Mouse (Mus musculus) midbrain, embryonic 12.5 days (tissue): Measurements from ENCODE around the gene Impg2. TPM values are rescaled to one million over a fixed set of nuclear protein-coding genes. Genes with fewer than 3 reads are reported as not detected.

ENCODE experiments used
- ATAC-seq: fragments of 200-750 bp; cut with Nextera tagmentation; 2 replicates; pipeline ENCODE4 v1.8.0; 2017; ENCODE audit warnings: low read depth, moderate TSS enrichment, moderate library complexity; ENCODE audit not compliant: low FRiP score
- H3K27ac ChIP-seq: fragments of 300-500 bp; sonication (generic); replicated peaks from 2 replicates; pipeline ENCODE4 v1.5.1; 2016; ENCODE audit warnings: mild to moderate bottlenecking
- H3K27me3 ChIP-seq: fragments of 300-500 bp; sonication (generic); 2 replicates; pipeline ENCODE4 v1.6.1; 2016; ENCODE audit warnings: mild to moderate bottlenecking
- H3K36me3 ChIP-seq: fragments of 300-500 bp; sonication (generic); 2 replicates; pipeline ENCODE4 v1.6.1; 2016
- H3K4me1 ChIP-seq: fragments of 300-500 bp; sonication (generic); 2 replicates; pipeline ENCODE4 v1.6.1; 2016
- H3K4me2 ChIP-seq: fragments of 300-500 bp; sonication (generic); replicated peaks from 2 replicates; pipeline ENCODE4 v1.6.1; 2016; ENCODE audit warnings: mild to moderate bottlenecking, moderate library complexity
- H3K4me3 ChIP-seq: fragments of 300-500 bp; sonication (generic); 2 replicates; pipeline ENCODE4 v1.5.1; 2016; ENCODE audit warnings: mild to moderate bottlenecking
- H3K9ac ChIP-seq: fragments of 300-500 bp; sonication (generic); replicated peaks from 2 replicates; pipeline ENCODE4 v1.6.1; 2016; ENCODE audit warnings: mild to moderate bottlenecking, moderate library complexity
- H3K9me3 ChIP-seq: fragments of 300-500 bp; sonication (generic); 2 replicates; pipeline ENCODE4 v1.6.1; 2016; ENCODE audit warnings: mild to moderate bottlenecking
- WGBS: fragments of 180-500 bp; shearing (Covaris S2); methylation state at CpG from one replicate; pipeline ENCODE4 v1.1.7; 2016; 5-methylcytosine and 5-hydroxymethylcytosine counted together
- polyA plus RNA-seq: library from polyadenylated mRNA; unstranded; fragments of >200 nt; fragmentation: Nextera tagmentation; extraction: Ambion mirVana; gene quantifications from 2 replicates; pipeline ENCODE4 v1.2.1, GENCODE M21; 2016

The Impg2 gene
- polyA plus RNA-seq, 1 experiment from 2014 or later = 0.31 TPM

DNA sequence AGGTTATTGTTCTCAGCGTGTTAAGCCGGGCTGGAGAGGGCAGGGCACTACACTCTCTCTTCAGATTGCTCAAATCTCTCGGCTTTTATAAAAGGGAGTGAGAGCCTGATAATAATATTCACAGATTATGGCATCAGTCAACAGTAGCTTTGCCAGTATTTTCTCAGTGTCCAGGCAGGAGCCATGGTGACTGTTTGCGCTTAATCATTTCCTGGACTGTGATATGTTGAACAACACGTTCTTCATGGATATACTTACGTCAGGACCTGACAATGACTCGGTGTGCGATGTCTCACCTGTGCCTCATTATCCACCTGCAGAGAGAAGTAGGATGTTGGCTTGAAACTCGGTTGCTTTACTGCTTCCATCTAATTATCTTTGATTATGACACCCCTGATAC is 74.9 kb downstream of the Impg2 start:
- no peak for ATAC-seq
- no peak overlapping the region for H3K4me2 ChIP-seq
- no peak overlapping the region for H3K9ac ChIP-seq
- H3K4me1 ChIP-seq = no peaks in the 10 kb centered on the region
- no peaks in the 10 kb centered on the region for H3K27me3 ChIP-seq
- H3K4me3 ChIP-seq = no peak overlapping the region
- WGBS = 78% methylated on average over 9 of the region's 9 CpGs
- H3K36me3 ChIP-seq = no peaks in the 10 kb centered on the region
- no peaks in the 10 kb centered on the region for H3K9me3 ChIP-seq
- H3K27ac ChIP-seq = no peak overlapping the region

DNA sequence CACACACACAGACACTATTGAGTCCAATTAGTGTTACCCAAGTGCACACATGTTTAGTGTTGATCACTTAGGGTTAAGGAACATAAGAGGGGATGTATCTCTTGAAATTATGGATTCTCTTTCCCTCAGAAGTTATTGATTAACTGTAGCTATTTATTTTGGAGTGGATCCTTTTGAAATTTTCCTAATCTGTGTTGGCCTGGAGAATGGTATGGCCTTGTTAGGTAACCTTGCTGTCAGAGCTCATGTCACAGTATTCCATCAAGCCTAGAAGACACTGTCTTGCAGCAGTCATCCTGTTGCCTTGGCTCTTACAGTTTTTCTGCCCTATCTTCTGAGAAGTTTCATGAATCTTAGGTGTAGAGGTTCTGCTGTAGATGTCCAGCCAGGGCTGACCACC is 75.6 kb downstream of the Impg2 start:
- Histone ChIP-seq H3K27ac (no peak overlapping the region), H3K4me1 (no peaks in the 10 kb centered on the region), H3K9me3 (no peaks in the 10 kb centered on the region), H3K4me3 (no peak overlapping the region), H3K4me2 (no peak overlapping the region), H3K27me3 (no peaks in the 10 kb centered on the region), H3K9ac (no peak overlapping the region), H3K36me3 (no peaks in the 10 kb centered on the region)
- no peak for ATAC-seq

DNA sequence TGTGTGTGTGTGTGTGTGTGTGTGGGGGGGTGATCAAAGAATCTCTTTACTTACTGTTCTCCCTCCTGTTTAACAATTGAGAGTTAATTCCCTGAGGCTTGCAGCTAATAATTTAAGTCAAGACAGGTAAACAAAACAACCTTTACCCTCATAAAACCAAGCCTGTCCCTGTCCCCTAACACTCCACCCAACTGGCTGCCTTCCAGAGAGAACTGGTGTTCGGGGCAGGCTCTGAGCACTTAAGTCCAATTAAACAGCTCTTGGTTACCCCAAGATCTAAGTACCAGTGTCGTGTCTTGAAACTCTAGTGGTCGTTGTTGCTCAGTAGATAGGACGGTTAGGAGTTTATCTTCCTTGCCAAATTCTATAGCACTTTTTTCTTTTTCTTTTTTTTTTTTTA is 77.2 kb downstream of the Impg2 start:
- Histone ChIP-seq H3K4me2 (no peak overlapping the region), H3K27me3 (no peaks in the 10 kb centered on the region), H3K27ac (no peak overlapping the region), H3K36me3 (no peaks in the 10 kb centered on the region), H3K4me3 (no peak overlapping the region), H3K4me1 (no peaks in the 10 kb centered on the region), H3K9me3 (no peaks in the 10 kb centered on the region), H3K9ac (no peak overlapping the region)
- WGBS = 77% methylated on average over 4 of the region's 4 CpGs
- ATAC-seq = no peak

DNA sequence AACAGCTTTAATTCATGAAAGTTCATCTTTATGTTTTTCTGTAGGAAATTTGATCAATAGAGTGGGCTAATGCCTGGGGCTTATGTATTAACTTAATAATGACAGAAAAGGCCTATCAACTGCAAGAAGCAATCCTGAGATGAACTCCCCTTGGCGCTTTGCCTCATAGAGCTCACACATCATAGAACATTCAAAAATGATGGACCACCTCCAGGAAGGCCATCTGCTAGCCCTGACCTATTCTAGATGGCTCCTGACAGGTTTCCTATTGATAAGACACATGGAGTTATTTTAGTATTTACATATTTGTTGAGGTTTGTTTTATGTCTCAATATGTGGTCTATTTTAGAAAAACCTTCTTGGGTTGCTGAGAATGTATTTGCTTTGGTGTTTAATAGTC is 79.2 kb downstream of the Impg2 start:
- H3K36me3 ChIP-seq = no peaks in the 10 kb centered on the region
- no peak overlapping the region for H3K4me2 ChIP-seq
- H3K4me1 ChIP-seq = no peaks in the 10 kb centered on the region
- no peak overlapping the region for H3K4me3 ChIP-seq
- H3K27me3 ChIP-seq = no peaks in the 10 kb centered on the region
- 94% methylated on average over 1 of the region's 1 CpGs for WGBS
- H3K9me3 ChIP-seq = no peaks in the 10 kb centered on the region
- no peak overlapping the region for H3K9ac ChIP-seq
- no peak for ATAC-seq
- H3K27ac ChIP-seq = no peak overlapping the region

- ATAC-seq = no peak
- WGBS = 85% methylated on average over 1 of the region's 1 CpGs
- H3K36me3 ChIP-seq = no peaks in the 10 kb centered on the region
- H3K9me3 ChIP-seq = no peaks in the 10 kb centered on the region
- no peak overlapping the region for H3K27ac ChIP-seq
- no peak overlapping the region for H3K4me3 ChIP-seq
- no peaks in the 10 kb centered on the region for H3K27me3 ChIP-seq
- H3K4me2 ChIP-seq = no peak overlapping the region
- H3K9ac ChIP-seq = no peak overlapping the region
- H3K4me1 ChIP-seq = no peaks in the 10 kb centered on the region
These were observed 79.8 kb downstream of the Impg2 start for GRCm38 (mm10) chr16:56283873-56284272.

- ATAC-seq = no peak
- no peak overlapping the region for H3K4me3 ChIP-seq
- 84% methylated on average over 5 of the region's 5 CpGs for WGBS
These were observed 82.0 kb downstream of the Impg2 start for GRCm38 (mm10) chr16:56286076-56286475.

GRCm38 (mm10) chr16:56286977-56287376 is 82.9 kb downstream of the Impg2 start:
- no peak overlapping the region for H3K4me2 ChIP-seq
- H3K9ac ChIP-seq = no peak overlapping the region
- no peaks in the 10 kb centered on the region for H3K4me1 ChIP-seq
- WGBS = 95% methylated on average over 2 of the region's 2 CpGs
- ATAC-seq = no peak
- no peaks in the 10 kb centered on the region for H3K36me3 ChIP-seq
- H3K27ac ChIP-seq = no peak overlapping the region
- no peaks in the 10 kb centered on the region for H3K27me3 ChIP-seq
- H3K9me3 ChIP-seq = no peaks in the 10 kb centered on the region
- no peak overlapping the region for H3K4me3 ChIP-seq

More at GRCm38 (mm10) chr16:56286076-56286475, 82.0 kb downstream of the Impg2 start:
- H3K9me3 ChIP-seq = no peaks in the 10 kb centered on the region
- H3K9ac ChIP-seq = no peak overlapping the region
- H3K27ac ChIP-seq = no peak overlapping the region
- H3K4me1 ChIP-seq = no peaks in the 10 kb centered on the region
- H3K4me2 ChIP-seq = no peak overlapping the region
- H3K36me3 ChIP-seq = no peaks in the 10 kb centered on the region
- H3K27me3 ChIP-seq = no peaks in the 10 kb centered on the region

GRCm38 (mm10) chr16:56294887-56295286 is 90.8 kb downstream of the Impg2 start:
- Histone ChIP-seq H3K9me3 (no peaks in the 10 kb centered on the region), H3K4me1 (no peaks in the 10 kb centered on the region), H3K4me2 (no peak overlapping the region), H3K36me3 (no peaks in the 10 kb centered on the region), H3K9ac (no peak overlapping the region), H3K27ac (no peak overlapping the region), H3K4me3 (no peak overlapping the region), H3K27me3 (no peaks in the 10 kb centered on the region)
- 77% methylated on average over 1 of the region's 1 CpGs for WGBS
- no peak for ATAC-seq

- no peak overlapping the region for H3K4me2 ChIP-seq
- no peak overlapping the region for H3K4me3 ChIP-seq
- H3K9me3 ChIP-seq = no peaks in the 10 kb centered on the region
- no peaks in the 10 kb centered on the region for H3K36me3 ChIP-seq
- no peaks in the 10 kb centered on the region for H3K27me3 ChIP-seq
- no peaks in the 10 kb centered on the region for H3K4me1 ChIP-seq
- no peak overlapping the region for H3K27ac ChIP-seq
- WGBS = 79% methylated on average over 3 of the region's 3 CpGs
- ATAC-seq = no peak
- no peak overlapping the region for H3K9ac ChIP-seq
These were observed 92.0 kb downstream of the Impg2 start for GRCm38 (mm10) chr16:56295888-56296648.

- no peak overlapping the region for H3K4me3 ChIP-seq
- H3K4me2 ChIP-seq = no peak overlapping the region
- no peaks in the 10 kb centered on the region for H3K4me1 ChIP-seq
- no peak overlapping the region for H3K27ac ChIP-seq
- H3K9me3 ChIP-seq = no peaks in the 10 kb centered on the region
- H3K27me3 ChIP-seq = no peaks in the 10 kb centered on the region
- no peak overlapping the region for H3K9ac ChIP-seq
- WGBS = 92% methylated on average over 6 of the region's 6 CpGs
- no peak for ATAC-seq
- H3K36me3 ChIP-seq = no peaks in the 10 kb centered on the region
These were observed 94.1 kb downstream of the Impg2 start for GRCm38 (mm10) chr16:56298248-56298647.

GRCm38 (mm10) chr16:56298836-56299235 is 94.7 kb downstream of the Impg2 start:
- WGBS = 85% methylated on average over 2 of the region's 2 CpGs
- no peak for ATAC-seq
- Histone ChIP-seq H3K9ac (no peak overlapping the region), H3K9me3 (no peaks in the 10 kb centered on the region), H3K27me3 (no peaks in the 10 kb centered on the region), H3K36me3 (no peaks in the 10 kb centered on the region), H3K4me1 (no peaks in the 10 kb centered on the region), H3K27ac (no peak overlapping the region), H3K4me2 (no peak overlapping the region), H3K4me3 (no peak overlapping the region)

DNA sequence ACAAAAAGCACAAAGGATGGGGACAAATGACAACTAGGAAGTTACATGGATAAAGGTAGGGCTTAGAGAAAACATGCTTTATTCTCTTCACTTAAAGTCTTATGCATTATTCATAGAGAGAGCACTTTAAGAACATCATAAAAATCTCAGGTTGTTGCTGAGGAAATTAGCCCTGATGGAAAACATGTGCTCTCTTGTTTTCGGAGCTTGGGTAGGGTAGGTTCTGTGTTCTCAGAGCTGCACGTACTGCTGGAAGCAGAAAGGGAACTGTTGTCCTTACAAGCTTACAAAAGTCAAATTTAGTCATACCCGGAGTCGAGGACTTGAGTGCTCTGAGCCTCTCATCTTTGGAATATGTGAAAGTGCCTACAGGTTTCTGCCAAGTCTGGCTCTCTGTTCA is 98.9 kb downstream of the Impg2 start:
- 83% methylated on average over 4 of the region's 4 CpGs for WGBS

DNA sequence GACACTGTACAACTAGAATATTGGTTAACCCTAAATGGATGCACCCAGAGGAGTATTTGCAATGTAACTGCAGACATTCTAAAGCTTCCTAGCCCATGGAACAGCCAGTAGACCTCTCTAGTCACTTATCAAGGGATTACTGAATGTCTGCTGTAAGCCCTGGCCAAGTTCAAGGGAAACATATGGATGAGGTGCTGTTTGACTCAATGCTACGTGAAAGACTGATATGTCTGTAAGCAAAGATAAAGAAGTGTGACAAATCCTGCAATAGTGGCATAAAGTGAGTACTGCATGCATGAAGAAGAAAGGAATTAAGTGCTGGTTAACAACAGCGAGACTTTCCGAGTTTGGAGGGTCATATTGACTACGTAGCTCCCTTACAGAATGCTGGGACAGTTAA is 100.1 kb downstream of the Impg2 start:
- WGBS = 83% methylated on average over 4 of the region's 4 CpGs
- H3K36me3 ChIP-seq = no peaks in the 10 kb centered on the region

More for the DNA sequence above, 98.9 kb downstream of the Impg2 start:
- Histone ChIP-seq H3K27ac (no peak overlapping the region), H3K4me3 (no peak overlapping the region), H3K9me3 (no peaks in the 10 kb centered on the region), H3K4me2 (no peak overlapping the region), H3K36me3 (no peaks in the 10 kb centered on the region), H3K4me1 (no peaks in the 10 kb centered on the region), H3K27me3 (no peaks in the 10 kb centered on the region), H3K9ac (no peak overlapping the region)
- ATAC-seq = no peak

More for the DNA sequence above, 100.1 kb downstream of the Impg2 start:
- H3K4me1 ChIP-seq = no peaks in the 10 kb centered on the region
- no peak overlapping the region for H3K27ac ChIP-seq
- no peak for ATAC-seq
- H3K9me3 ChIP-seq = no peaks in the 10 kb centered on the region
- no peak overlapping the region for H3K4me2 ChIP-seq
- H3K9ac ChIP-seq = no peak overlapping the region
- no peak overlapping the region for H3K4me3 ChIP-seq
- no peaks in the 10 kb centered on the region for H3K27me3 ChIP-seq
